Mouse (Mus musculus): ENCODE measurements around the gene Donson.
"Not testable (repeated sequence)": the region's sequence is repeated elsewhere in the genome, so short reads cannot be mapped to it uniquely, and the experiment has no call there.

Gene Donson

DNA sequence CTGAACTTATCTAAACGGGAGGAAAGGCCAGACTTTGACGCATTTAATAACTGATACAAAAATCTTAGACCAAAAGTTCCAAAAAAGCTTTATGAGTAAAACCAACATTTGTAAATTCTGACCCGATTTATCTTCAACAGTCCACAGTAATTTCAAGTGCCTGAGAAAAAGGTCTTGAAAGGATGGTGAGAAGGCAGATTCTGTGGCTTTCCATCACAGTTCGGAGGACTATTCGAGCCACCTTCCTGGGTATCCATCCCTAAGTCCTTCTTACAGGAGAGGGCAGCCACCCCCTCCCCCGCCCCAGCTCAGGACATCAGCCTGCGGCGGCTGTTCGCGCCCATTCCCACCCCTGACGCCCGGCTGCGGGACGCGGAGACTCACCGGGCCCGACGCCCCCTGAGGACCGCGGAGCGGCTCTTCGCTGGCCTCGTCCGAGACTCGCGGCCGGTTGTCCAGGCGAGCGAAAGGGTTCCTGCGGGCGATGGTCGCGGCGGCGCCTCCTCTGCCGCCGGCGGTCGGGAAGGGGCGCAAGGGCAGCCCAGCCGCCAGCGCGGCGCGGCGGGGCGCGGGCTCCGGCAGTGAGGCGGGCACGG, 449 bp downstream of the Donson start:
- DNase-seq = no peak

DNA sequence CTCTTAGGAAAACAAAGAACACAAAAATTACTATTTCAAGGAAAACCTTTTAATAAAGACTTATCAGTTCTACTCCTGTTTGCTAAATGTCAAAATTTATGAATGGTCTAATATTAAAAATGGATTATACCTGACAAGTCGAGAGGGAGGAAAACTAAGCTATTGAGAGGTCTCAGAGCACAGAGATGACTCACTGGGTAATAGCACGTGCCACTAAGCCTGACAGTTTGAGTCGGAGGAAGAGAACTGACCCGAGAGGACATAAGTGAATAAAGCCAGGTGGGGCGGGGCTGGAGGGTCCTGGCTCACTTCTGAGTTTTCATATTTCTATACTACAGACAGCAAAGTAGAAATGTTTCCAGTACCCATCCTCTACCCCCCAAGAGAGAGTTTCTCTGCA, 2.2 kb downstream of the Donson start:
- no peak for DNase-seq

- DNase-seq = no peak
These were observed 3.0 kb downstream of the Donson start for GRCm38 (mm10) chr16:91685526-91685925.

- no peak for DNase-seq
These were observed 7.9 kb downstream of the Donson start for GRCm38 (mm10) chr16:91680656-91681055.

GRCm38 (mm10) chr16:91678147-91678911, 10.2 kb downstream of the Donson start:
- DNase-seq = no peak

GRCm38 (mm10) chr16:91674500-91674899, 14.1 kb downstream of the Donson start:
- DNase-seq = no peak

DNA sequence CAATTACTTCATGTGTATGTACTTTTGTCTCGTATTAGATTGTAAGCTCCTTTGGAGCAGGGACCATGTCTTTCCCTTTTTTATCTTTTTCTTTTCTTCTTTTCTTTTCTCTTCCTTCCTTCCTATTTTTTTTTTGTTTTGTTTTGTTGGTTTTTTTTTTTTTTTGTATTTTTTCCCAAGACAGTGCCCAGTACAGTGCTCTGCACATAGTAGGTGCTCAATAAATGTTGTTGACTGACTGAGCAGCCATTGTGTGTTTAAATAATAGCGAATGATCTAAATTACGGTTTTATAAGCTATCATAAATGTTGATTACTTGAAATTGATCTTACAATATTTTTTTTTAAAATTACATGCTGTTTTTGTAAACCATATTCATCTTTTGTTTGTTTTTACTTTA, 24.8 kb downstream of the Donson start:
- no peak for DNase-seq

DNA sequence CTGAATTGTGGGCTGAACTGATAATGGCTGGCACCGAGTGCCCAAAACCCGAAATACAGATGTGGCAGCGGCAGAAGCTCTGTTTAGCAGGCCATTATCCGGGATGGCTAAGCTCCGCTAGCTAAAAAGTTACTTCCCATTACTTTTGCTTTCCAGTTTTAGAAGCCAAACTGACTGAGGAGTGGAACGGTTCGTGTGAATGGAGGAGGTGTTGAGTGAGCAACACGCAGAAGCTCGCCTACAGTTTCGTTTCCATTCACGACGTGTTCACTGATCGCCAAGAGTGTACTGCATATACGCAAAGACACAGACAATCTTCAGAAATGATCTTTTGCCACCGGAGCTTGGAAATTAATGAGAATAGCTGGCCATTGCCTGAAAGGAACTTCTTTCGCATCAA, 26.2 kb downstream of the Donson start:
- DNase-seq = no peak

DNA sequence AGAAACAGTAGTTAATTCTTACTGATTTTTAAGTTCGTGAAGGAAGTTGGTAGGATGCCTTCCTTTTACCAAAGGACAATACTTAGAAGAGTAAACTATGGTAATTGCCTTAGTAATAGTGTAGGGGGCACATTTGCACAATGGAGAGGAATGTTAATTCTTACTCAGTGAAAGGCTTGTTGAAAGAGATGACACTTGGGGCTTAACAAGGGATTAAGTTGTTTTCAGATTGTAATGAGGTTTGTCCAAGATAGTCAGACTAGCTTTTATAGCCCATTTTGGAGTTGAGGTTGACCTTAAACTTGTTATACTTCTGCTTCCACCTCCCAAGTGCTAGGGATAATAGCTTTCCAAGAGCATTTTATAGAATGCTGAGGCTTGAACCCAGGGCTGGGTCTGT, 27.2 kb downstream of the Donson start:
- no peak for DNase-seq

DNA sequence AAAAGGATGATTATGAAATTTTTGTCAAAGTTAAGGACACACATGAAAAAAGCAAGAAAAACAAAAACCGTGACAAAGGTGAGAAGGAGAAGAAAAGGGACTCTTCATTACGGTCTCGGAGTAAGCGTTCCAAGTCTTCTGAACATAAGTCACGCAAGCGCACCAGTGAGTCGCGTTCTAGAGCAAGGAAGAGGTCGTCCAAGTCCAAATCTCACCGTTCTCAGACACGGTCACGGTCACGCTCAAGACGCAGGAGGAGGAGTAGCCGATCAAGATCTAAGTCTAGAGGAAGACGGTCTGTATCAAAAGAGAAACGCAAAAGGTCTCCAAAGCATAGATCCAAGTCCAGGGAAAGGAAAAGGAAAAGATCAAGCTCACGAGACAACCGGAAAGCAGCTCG, 28.8 kb downstream of the Donson start:
- DNase-seq = no peak

DNA sequence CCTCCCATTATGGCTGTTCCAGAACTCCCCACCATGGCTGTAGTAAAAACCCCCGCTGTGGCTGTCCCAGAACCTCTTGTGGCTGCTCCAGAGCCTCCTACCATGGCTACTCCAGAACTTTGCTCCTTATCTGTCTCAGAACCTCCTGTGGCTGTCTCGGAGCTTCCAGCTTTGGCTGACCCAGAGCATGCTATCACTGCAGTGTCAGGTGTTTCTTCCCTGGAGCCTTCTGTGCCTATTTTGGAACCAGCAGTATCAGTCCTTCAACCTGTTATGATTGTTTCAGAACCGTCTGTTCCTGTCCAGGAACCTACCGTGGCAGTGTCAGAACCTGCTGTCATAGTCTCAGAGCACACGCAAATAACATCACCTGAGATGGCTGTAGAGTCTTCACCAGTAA, 30.1 kb downstream of the Donson start:
- DNase-seq = no peak

DNA sequence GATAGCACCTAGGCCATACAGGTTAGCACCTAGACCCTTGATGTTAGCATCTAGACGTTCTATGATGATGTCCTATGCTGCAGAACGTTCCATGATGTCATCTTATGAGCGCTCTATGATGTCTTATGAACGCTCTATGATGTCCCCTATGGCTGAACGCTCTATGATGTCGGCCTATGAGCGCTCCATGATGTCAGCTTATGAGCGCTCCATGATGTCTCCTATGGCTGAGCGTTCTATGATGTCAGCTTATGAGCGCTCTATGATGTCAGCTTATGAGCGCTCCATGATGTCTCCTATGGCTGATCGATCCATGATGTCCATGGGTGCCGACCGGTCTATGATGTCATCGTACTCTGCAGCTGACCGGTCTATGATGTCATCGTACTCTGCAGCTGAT, 31.3 kb downstream of the Donson start:
- no peak for DNase-seq

DNA sequence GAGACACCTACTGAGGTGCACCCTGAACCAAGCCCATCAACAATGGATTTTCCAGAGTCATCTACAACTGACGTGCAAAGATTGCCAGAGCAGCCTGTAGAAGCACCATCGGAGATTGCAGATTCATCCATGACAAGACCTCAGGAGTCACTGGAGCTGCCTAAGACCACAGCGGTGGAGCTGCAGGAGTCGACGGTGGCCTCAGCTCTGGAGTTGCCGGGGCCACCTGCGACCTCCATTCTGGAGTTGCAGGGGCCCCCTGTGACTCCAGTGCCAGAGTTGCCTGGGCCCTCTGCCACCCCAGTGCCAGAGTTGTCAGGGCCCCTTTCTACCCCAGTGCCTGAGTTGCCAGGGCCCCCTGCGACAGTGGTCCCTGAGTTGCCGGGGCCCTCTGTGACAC, 33.3 kb downstream of the Donson start:
- no peak for DNase-seq

DNA sequence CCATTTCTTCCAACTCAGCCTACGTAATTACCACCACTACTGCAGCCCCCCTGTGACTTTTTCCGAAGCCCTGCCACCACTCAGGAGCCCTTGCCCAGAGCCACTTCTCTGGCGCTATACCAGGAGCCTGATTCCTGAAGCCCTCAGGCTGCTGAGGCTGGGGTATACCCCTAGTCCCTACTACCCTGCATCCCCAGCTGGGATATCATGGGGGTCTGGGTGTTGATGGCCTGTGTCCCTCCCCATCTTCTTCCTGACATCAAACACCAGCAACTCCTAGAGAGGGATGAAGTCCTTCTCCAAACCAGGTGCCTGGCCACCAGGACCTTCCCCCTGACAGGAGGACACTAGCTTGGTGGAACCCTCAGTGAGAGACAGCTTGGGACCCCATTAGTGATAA, 36.4 kb downstream of the Donson start:
- no peak for DNase-seq

DNA sequence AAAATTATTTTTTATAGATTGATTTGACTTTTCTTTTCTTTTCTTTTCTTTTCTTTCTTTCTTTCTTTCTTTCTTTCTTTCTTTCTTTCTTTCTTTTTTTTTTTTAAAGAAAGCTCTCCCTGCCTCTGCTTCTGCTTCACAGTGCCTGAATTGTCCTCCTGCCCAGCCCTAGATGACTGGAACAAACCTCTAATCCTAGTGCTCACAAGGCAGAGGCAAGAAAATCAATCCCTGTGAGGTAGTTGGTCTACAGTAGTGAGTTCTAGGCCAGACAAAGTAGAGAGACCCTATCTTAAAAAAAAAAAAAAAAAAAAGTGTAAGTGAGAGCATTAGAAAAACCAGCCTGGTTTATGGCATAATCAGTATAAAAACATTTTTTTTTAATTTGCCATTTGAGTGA, 38.8 kb downstream of the Donson start:
- no peak for DNase-seq

GRCm38 (mm10) chr16:91649246-91649645, 39.3 kb downstream of the Donson start:
- DNase-seq = no peak

- DNase-seq = peak; percentile 79
These were observed 40.4 kb downstream of the Donson start for GRCm38 (mm10) chr16:91648220-91648550.

DNA sequence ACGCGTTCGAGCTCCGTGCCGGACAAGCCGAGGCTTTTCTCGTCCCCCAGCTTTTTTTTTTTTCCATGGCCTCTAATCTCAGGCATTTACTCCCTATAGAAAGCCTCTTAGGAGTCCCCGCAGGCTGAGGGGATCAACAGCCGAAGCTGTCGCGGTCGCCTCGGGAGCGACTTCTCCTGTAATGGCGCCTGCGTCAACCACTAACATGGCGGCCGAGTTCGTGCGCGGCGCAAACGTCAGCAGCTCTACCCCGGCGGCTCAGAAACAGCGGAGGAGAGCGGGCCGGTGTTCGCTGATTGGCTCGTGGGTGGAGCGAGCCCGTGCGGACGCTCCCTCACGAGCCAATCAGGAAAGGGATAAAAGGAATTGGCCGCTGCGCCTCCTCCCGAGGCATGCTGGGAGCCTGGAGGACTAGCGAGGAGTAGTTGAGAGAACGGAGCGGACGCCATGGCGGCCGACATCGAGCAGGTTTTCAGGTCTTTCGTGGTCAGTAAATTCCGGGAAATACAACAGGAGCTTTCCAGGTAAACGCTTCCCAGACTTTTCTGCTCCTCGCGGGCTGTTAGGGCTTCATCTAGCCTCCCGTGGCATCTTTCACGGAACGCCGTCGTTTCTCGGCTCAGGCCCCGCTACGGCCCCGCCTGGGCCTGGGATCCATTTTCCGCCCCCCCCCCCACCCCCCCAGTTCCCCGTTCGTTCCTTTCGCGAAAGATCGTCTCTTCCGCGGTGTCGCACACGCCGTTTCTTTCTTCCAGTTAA, 40.9 kb downstream of the Donson start, which contains the start of gene Son:
Son (plus strand) TSS at position 46 of the 759 bp plus-strand sequence.
- peak; percentile 98 for DNase-seq

- DNase-seq = peak; percentile 96
These were observed 41.7 kb downstream of the Donson start, which contains the start of gene Gart for GRCm38 (mm10) chr16:91646681-91647419. Gene Gart (minus strand): TSS chr16:91646952.

DNA sequence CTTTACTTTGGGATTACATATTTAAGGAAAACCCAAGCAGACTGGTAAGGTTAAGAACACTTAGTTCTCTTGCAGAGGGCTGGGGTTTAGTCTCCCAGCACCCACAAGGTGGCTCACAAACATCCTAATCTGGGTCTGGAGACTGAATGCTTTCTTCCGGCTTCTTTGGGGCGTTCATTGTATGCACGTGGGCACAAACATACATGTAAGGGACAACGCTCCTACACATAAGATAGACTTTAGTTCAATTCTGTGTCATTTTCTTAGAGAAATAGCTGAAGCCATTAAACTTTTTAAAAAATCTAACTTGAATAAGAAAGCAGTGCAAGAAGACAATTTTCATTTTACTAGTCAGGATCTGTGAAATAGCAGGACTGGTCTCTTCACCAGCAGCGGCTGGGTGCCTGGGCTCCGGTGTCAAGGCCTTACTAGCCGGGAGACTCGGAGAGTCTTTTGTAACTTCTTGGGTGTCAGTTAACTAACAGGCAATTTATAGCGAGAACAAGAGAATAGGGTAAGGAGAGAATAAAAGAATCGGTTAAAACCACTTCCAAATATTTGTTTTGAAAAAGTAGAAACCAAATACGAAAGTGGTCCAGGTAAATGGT, 42.5 kb downstream of the Donson start:
- no peak for DNase-seq

DNA sequence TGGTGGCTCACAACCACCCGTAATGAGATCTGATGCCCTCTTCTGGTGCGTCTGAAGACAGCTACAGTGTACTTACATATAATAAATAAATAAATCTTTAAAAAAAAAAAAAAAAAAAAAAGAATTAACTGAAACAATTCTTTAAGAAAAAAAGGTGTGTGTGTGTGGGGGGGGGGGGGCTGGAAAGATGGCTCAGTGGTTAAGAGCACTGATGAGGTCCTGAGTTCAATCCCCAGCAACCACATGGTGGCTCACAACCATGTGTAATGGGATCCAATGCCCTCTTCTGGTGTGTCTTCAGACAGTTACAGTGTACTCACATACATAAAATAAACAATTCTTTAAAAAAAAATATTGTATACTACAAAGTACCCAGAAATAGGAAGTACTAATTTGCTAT, 43.1 kb downstream of the Donson start:
- not testable (repeated sequence) for DNase-seq

GRCm38 (mm10) chr16:91644901-91645300, 43.7 kb downstream of the Donson start:
- DNase-seq = no peak

GRCm38 (mm10) chr16:91640171-91640570, 48.4 kb downstream of the Donson start:
- DNase-seq = no peak

Measured in cerebellum, adult 9-11 months (tissue).